Mouse (Mus musculus) MEL (cell line): ENCODE measurements at regions not wholly inside any gene's neighbourhood (a gene's known extent, or its start where the extent isn't known, plus 50 kb on each side); places are given as distances from the start of the nearest gene placed in this dataset.

ENCODE experiments used
- DNase-seq: peaks from one replicate; pipeline ENCODE4 v3.0.0; 2011; ENCODE audit warnings: low read depth, low spot score
- H3K27ac ChIP-seq: 2 replicates; pipeline ENCODE4 v1.5.1; 2012; ENCODE audit warnings: low read depth, mild to moderate bottlenecking, control low read depth, low read length, moderate library complexity; ENCODE audit not compliant: control insufficient read depth
- H3K27me3 ChIP-seq, 2 experiments: fragments of 150-350 bp in 1 of 2; sonication (generic) in 1 of 2; 2 replicates each; pipeline ENCODE4 v1.6.1; 2012; ENCODE audit warnings: low read length in 2 of 2, mild to moderate bottlenecking in 2 of 2, improper control_type of control experiment in 1 of 2, moderate library complexity in 1 of 2; ENCODE audit not compliant: insufficient read depth in 2 of 2, control insufficient read depth in 1 of 2
- H3K36me3 ChIP-seq, 2 experiments: 2 replicates each; pipeline ENCODE4 v1.6.1; 2012 to 2014; ENCODE audit warnings: low read length in 2 of 2, improper control_type of control experiment in 1 of 2, inconsistent platforms in 1 of 2, mild to moderate bottlenecking in 1 of 2; ENCODE audit not compliant: insufficient read depth in 2 of 2, control insufficient read depth in 1 of 2
- H3K4me1 ChIP-seq, 2 experiments: fragments of 150-350 bp in 1 of 2; sonication (generic) in 1 of 2; 2 replicates each; pipeline ENCODE4 v1.6.1; 2012; ENCODE audit warnings: low read length in 2 of 2, improper control_type of control experiment in 1 of 2, mild to moderate bottlenecking in 1 of 2; ENCODE audit not compliant: insufficient read depth in 2 of 2, control insufficient read depth in 1 of 2
- H3K4me3 ChIP-seq, 2 experiments: fragments of 150-350 bp in 1 of 2; sonication (generic) in 1 of 2; 2 replicates each; pipeline ENCODE4 v1.5.1; 2012; ENCODE audit warnings: low read depth in 2 of 2, low read length in 2 of 2, mild to moderate bottlenecking in 2 of 2, moderate library complexity in 2 of 2, control low read depth in 1 of 2, improper control_type of control experiment in 1 of 2; ENCODE audit not compliant: control insufficient read depth in 1 of 2, insufficient read depth in 1 of 2
- H3K79me2 ChIP-seq: 2 replicates; pipeline ENCODE4 v1.6.1; 2012; ENCODE audit warnings: mild to moderate bottlenecking, low read length, moderate library complexity; ENCODE audit not compliant: control insufficient read depth, poor library complexity, insufficient read depth
- H3K9ac ChIP-seq: 2 replicates; pipeline ENCODE4 v1.6.1; 2012; ENCODE audit warnings: low read depth, mild to moderate bottlenecking, control low read depth, low read length, moderate library complexity; ENCODE audit not compliant: control insufficient read depth, poor library complexity, severe bottlenecking
- H3K9me3 ChIP-seq: fragments of 150-350 bp; sonication (generic); replicated peaks from 2 replicates; pipeline ENCODE4 v1.6.1; 2012; ENCODE audit warnings: mild to moderate bottlenecking, low read length, improper control_type of control experiment, moderate library complexity; ENCODE audit not compliant: insufficient read depth
- BHLHE40 ChIP-seq: IDR thresholded peaks from 2 replicates; pipeline ENCODE4 v1.6.1; 2012; ENCODE audit warnings: low read depth, mild to moderate bottlenecking, inconsistent platforms, low read length, improper control_type of control experiment, borderline replicate concordance
- CHD2 ChIP-seq: IDR thresholded peaks from 2 replicates; pipeline ENCODE4 v1.6.1; 2011; ENCODE audit warnings: low read length, improper control_type of control experiment
- CTCF ChIP-seq, 3 experiments: IDR thresholded peaks in 2 of 3; conservative IDR thresholded peaks in 1 of 3; 2 replicates each; pipeline ENCODE4 v1.5.1; 2011 to 2012; ENCODE audit warnings: low read length in 3 of 3, low read depth in 2 of 3, mild to moderate bottlenecking in 2 of 3, improper control_type of control experiment in 1 of 3, inconsistent platforms in 1 of 3, mixed read lengths in 1 of 3, moderate library complexity in 1 of 3; ENCODE audit not compliant: control insufficient read depth in 1 of 3, insufficient read depth in 1 of 3, poor library complexity in 1 of 3, severe bottlenecking in 1 of 3
- E2F4 ChIP-seq: IDR thresholded peaks from 2 replicates; pipeline ENCODE4 v1.6.1; 2011; ENCODE audit warnings: low read depth, low read length, improper control_type of control experiment, borderline replicate concordance
- ELF1 ChIP-seq: IDR thresholded peaks from 2 replicates; pipeline ENCODE4 v1.6.1; 2014; ENCODE audit warnings: low read depth, mild to moderate bottlenecking, inconsistent platforms, low read length, improper control_type of control experiment, moderate library complexity
- ETS1 ChIP-seq: IDR thresholded peaks from 2 replicates; pipeline ENCODE4 v1.6.1; 2012; ENCODE audit warnings: low read depth, mild to moderate bottlenecking, inconsistent platforms, low read length, improper control_type of control experiment, moderate library complexity
- GABPA ChIP-seq: IDR thresholded peaks from 2 replicates; pipeline ENCODE4 v1.6.1; 2012; ENCODE audit warnings: low read depth, mild to moderate bottlenecking, inconsistent platforms, low read length, improper control_type of control experiment, moderate library complexity
- GATA1 ChIP-seq: IDR thresholded peaks from 2 replicates; pipeline ENCODE4 v1.6.1; 2011; ENCODE audit warnings: low read depth, low read length, improper control_type of control experiment
- KAT2A ChIP-seq: conservative IDR thresholded peaks from 2 replicates; pipeline ENCODE4 v1.6.1; 2012; ENCODE audit warnings: low read depth, low read length, improper control_type of control experiment, inconsistent platforms
- MXI1 ChIP-seq: IDR thresholded peaks from 2 replicates; pipeline ENCODE4 v1.6.1; 2011; ENCODE audit warnings: mild to moderate bottlenecking, low read depth, low read length, improper control_type of control experiment
- MYB ChIP-seq: IDR thresholded peaks from 2 replicates; pipeline ENCODE4 v1.6.1; 2011; ENCODE audit warnings: mild to moderate bottlenecking, low read depth, low read length, improper control_type of control experiment
- NELFE ChIP-seq: IDR thresholded peaks from 2 replicates; pipeline ENCODE4 v1.6.1; 2011; ENCODE audit warnings: low read depth, low read length, improper control_type of control experiment
- NRF1 ChIP-seq: IDR thresholded peaks from 2 replicates; pipeline ENCODE4 v1.6.1; 2014; ENCODE audit warnings: low read depth, mild to moderate bottlenecking, inconsistent platforms, low read length, improper control_type of control experiment, moderate library complexity; ENCODE audit not compliant: poor library complexity, insufficient read depth, severe bottlenecking
- POLR2A ChIP-seq, 2 experiments: IDR thresholded peaks; 2 replicates each; pipeline ENCODE4 v1.6.1; 2011 to 2012; ENCODE audit warnings: low read length in 2 of 2, mild to moderate bottlenecking in 2 of 2, control low read depth in 1 of 2, improper control_type of control experiment in 1 of 2, low read depth in 1 of 2, moderate library complexity in 1 of 2; ENCODE audit not compliant: control insufficient read depth in 1 of 2, insufficient read depth in 1 of 2, poor library complexity in 1 of 2
- POLR2AphosphoS2 ChIP-seq: IDR thresholded peaks from 2 replicates; pipeline ENCODE4 v1.6.1; 2011; ENCODE audit warnings: low read length, improper control_type of control experiment
- SMC3 ChIP-seq: IDR thresholded peaks from 2 replicates; pipeline ENCODE4 v1.6.1; 2011; ENCODE audit warnings: low read depth, low read length, improper control_type of control experiment
- TAL1 ChIP-seq: IDR thresholded peaks from 2 replicates; pipeline ENCODE4 v1.6.1; 2012; ENCODE audit warnings: mild to moderate bottlenecking, inconsistent platforms, low read length, moderate library complexity, mixed read lengths
- TCF12 ChIP-seq: IDR thresholded peaks from 2 replicates; pipeline ENCODE4 v1.6.1; 2014; ENCODE audit warnings: low read depth, mild to moderate bottlenecking, inconsistent platforms, low read length, improper control_type of control experiment, moderate library complexity
- UBTF ChIP-seq: IDR thresholded peaks from 2 replicates; pipeline ENCODE4 v1.6.1; 2012; ENCODE audit warnings: low read depth, mild to moderate bottlenecking, inconsistent platforms, low read length, improper control_type of control experiment, moderate library complexity, borderline replicate concordance; ENCODE audit not compliant: insufficient read depth
- USF2 ChIP-seq, 2 experiments: IDR thresholded peaks; 2 replicates each; pipeline ENCODE4 v1.6.1; 2011 to 2012; ENCODE audit warnings: improper control_type of control experiment in 2 of 2, low read length in 2 of 2, borderline replicate concordance in 1 of 2, inconsistent platforms in 1 of 2, low read depth in 1 of 2, mild to moderate bottlenecking in 1 of 2; ENCODE audit not compliant: insufficient read depth in 1 of 2
- ZC3H11A ChIP-seq: IDR thresholded peaks from 2 replicates; pipeline ENCODE4 v1.6.1; 2012; ENCODE audit warnings: low read depth, mild to moderate bottlenecking, inconsistent platforms, low read length, improper control_type of control experiment
- ZKSCAN1 ChIP-seq: IDR thresholded peaks from 2 replicates; pipeline ENCODE4 v1.6.1; 2012; ENCODE audit warnings: low read depth, mild to moderate bottlenecking, inconsistent platforms, low read length, improper control_type of control experiment, moderate library complexity
- ZMIZ1 ChIP-seq: IDR thresholded peaks from 2 replicates; pipeline ENCODE4 v1.6.1; 2012; ENCODE audit warnings: low read depth, mild to moderate bottlenecking, inconsistent platforms, low read length, improper control_type of control experiment, moderate library complexity

DNA sequence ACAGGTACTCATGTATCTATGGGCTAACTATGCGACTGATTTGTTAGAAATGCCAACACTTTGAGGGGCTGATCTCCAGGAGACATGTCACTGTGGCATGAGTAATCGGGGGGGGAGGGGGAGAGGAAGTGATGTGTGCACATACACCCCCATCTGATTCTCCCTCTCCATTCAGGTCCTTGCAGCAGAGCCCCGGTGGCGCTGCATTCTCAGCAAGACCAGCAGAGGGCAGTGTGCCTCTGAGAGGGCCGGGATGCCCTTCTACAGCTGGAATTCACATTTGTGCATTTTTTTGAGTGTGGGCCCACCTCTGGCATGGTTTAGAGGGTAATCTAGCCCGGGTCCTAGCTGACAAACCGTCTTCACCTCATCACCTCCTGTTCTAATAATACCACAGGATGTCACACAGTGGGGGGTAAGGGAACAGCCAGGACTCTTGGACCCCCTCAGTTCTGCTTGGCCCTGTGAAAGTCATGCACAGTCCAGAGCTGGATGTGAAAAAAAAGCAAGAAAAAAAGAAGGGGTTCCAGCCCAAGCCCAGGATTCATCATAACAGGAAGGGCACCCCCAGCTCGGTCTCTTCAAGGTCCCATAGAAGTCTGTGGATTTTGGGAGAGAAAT lies 106.5 kb downstream of the Ptpn20 start:
- no peak for TF ChIP-seq SMC3
- TF ChIP-seq CTCF (IDR thresholded peaks at IDR 0.05 in 2 of 3, conservative IDR thresholded peaks at IDR 0.05 in 1 of 3; ENCODE audit: control insufficient read depth in 1 of 3, insufficient read depth in 1 of 3, low read depth in 2 of 3, low read length in 3 of 3, poor library complexity in 1 of 3, severe bottlenecking in 1 of 3), result peak; percentile 25 to 51 (median 41); a peak in 5 of 6 replicates
- no peak for TF ChIP-seq UBTF
- H3K79me2 ChIP-seq, result no peaks in the 10 kb centered on the region
- no peaks in the 10 kb centered on the region for H3K9me3 ChIP-seq

DNA sequence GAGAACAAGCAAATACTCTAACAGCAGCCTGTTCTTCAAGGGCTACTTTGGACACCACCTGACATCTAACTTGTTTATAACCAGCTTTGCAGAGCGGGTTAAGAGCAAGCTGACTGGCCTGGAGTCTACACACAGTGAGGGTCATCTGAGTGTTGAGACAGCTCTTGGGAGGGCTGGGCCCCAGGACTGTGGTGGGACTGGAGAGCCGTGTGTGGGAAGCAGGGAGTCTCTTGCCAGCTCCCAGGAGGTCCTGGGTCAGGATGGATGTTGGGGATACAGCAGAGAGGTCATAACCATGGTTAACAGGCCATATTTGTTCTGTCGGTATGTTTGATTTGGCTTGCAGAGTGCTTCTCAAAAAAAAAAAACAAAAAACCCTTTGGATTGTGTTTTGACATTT lies 107.8 kb downstream of the Ptpn20 start:
- Histone ChIP-seq H3K9ac (no peak overlapping the region), H3K36me3 (no peaks in the 10 kb centered on the region), H3K27me3 (no peaks in the 10 kb centered on the region)
- TF ChIP-seq ETS1 (no peak), MXI1 (no peak), TCF12 (no peak), CTCF (IDR thresholded peaks at IDR 0.05 in 2 of 3, conservative IDR thresholded peaks at IDR 0.05 in 1 of 3; ENCODE audit: control insufficient read depth in 1 of 3, insufficient read depth in 1 of 3, low read depth in 2 of 3, low read length in 3 of 3, poor library complexity in 1 of 3, severe bottlenecking in 1 of 3) (no peak), UBTF (no peak), TAL1 (no peak), GABPA (no peak), ZMIZ1 (no peak)
- TF ChIP-seq, all 39 proteins: peak for 0
- Histone ChIP-seq H3K79me2 (no peaks in the 10 kb centered on the region), H3K4me3 (no peak overlapping the region), H3K4me1 (no peaks in the 10 kb centered on the region), H3K9me3 (no peaks in the 10 kb centered on the region), H3K27ac (no peak overlapping the region)
- DNase-seq, result no peak

More for the DNA sequence above, 106.5 kb downstream of the Ptpn20 start:
- Histone ChIP-seq H3K9ac (no peak overlapping the region), H3K27ac (no peak overlapping the region), H3K4me1 (no peaks in the 10 kb centered on the region), H3K36me3 (no peaks in the 10 kb centered on the region), H3K27me3 (no peaks in the 10 kb centered on the region), H3K4me3 (no peak overlapping the region)
- peak; percentile 1 for DNase-seq

DNA sequence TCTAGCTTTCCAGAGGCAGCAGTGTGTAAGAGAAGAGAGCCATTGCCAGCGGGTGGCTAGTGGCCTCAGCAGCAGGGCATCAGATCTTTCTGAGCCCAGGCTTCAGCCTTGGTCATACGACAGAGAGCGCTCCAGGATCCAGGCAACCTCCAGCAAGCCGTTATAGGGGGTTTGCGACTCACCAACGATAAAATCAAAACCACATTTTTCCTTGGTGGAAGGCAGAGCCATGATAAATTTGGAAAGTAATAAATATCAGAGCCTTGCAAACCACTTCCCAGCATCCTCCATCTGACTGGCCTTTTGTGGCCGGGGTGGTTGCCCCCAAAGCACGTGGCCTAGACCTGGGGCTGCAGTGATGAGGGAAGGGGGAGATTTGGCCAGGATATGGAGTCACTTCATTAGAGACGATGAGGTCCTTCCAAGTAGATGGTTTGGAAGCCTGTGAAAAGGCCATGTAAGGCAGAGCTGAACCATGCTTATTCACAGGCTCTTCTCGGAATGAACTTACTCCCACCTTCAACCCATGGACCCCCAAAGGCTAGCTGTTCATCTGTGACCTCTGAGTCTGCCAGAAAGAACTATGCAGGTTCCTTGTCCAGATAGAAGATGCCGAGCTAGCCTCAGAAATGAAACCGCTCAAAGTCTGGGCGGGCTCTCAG lies 110.9 kb downstream of the Ptpn20 start:
- no peaks in the 10 kb centered on the region for H3K36me3 ChIP-seq
- DNase-seq, result no peak
- no peaks in the 10 kb centered on the region for H3K9me3 ChIP-seq
- TF ChIP-seq NELFE (no peak), GATA1 (no peak), POLR2AphosphoS2 (no peak), ELF1 (no peak), POLR2A (IDR thresholded peaks at IDR 0.05; ENCODE audit: control insufficient read depth in 1 of 2, insufficient read depth in 1 of 2, low read depth in 1 of 2, low read length in 2 of 2, poor library complexity in 1 of 2) (no peak), TCF12 (no peak), ZMIZ1 (no peak), NRF1 (no peak), MXI1 (no peak), CHD2 (no peak), GABPA (no peak), BHLHE40 (no peak), KAT2A (no peak), E2F4 (no peak), USF2 (IDR thresholded peaks at IDR 0.05; ENCODE audit: borderline replicate concordance in 1 of 2, insufficient read depth in 1 of 2, low read depth in 1 of 2, low read length in 2 of 2) (no peak), ZC3H11A (no peak), ZKSCAN1 (no peak), TAL1 (no peak), MYB (no peak)

More for the DNA sequence above, 110.9 kb downstream of the Ptpn20 start:
- Histone ChIP-seq H3K27ac (no peak overlapping the region), H3K4me3 (no peak overlapping the region), H3K27me3 (no peaks in the 10 kb centered on the region), H3K4me1 (no peaks in the 10 kb centered on the region), H3K79me2 (no peaks in the 10 kb centered on the region), H3K9ac (no peak overlapping the region)
